In genomic region chr6:128577301-128577700, GRCm38 (mm10) we compare ENCODE assay signal across 27 mouse cellular contexts. TPM values are rescaled to one million over a fixed set of nuclear protein-coding genes. Genes with fewer than 3 reads are reported as not detected.
DNase-seq lines count a peak whose midpoint lies in the region; ATAC-seq and TF ChIP-seq lines count a peak whose summit lies in the region.
"Had no signal": no experiment of that assay in that cellular context is flagged by ENCODE, and none has a peak within 500 bp of the region (broad histone marks: within the 10 kb centered on the region; RNA-seq: fewer than 3 reads in every experiment).

No protein-coding gene starts in this region.

- 75% methylated on average over 9 of the region's 9 CpGs for WGBS in liver, adult 2 months
- WGBS in liver, postnatal 0 days (ENCODE audit: insufficient replicate concordance) = 79% methylated on average over 9 of the region's 9 CpGs
- 88% methylated on average over 9 of the region's 9 CpGs for WGBS in neural tube, embryonic 15.5 days

- TF ChIP-seq EP300 in liver, postnatal 0 days (IDR thresholded peaks at IDR 0.05; ENCODE audit: low read depth) = no peak

- TF ChIP-seq POLR2A in liver, adult 2 months (IDR thresholded peaks at IDR 0.05; ENCODE audit: extremely low read depth, insufficient read depth, low read length) = no peak

- no peak for TF ChIP-seq CTCF in liver, adult 2 months (IDR thresholded peaks at IDR 0.05; ENCODE audit: low read depth, low read length)
- TF ChIP-seq CTCF in liver, postnatal 0 days (IDR thresholded peaks at IDR 0.05; ENCODE audit: low read depth) = no peak

- no peak overlapping the region for H3K9ac ChIP-seq in liver, adult 2 months (ENCODE audit: low read depth, low read length)
- no peak overlapping the region for H3K9ac ChIP-seq in liver, postnatal 0 days (replicated peaks)
- H3K9ac ChIP-seq in neural tube, embryonic 15.5 days (replicated peaks) = no peak overlapping the region
- H3K9ac ChIP-seq: embryonic facial prominence, embryonic 12.5 days; embryonic facial prominence, embryonic 15.5 days; forebrain, embryonic 13.5 days; forebrain, embryonic 15.5 days; forebrain, postnatal 0 days had no signal

- H3K4me2 ChIP-seq in liver, postnatal 0 days (ENCODE audit: low read depth, low read length) = no peak overlapping the region
- no peak overlapping the region for H3K4me2 ChIP-seq in neural tube, embryonic 15.5 days
- H3K4me2 ChIP-seq: embryonic facial prominence, embryonic 12.5 days; embryonic facial prominence, embryonic 15.5 days; forebrain, embryonic 13.5 days; forebrain, embryonic 15.5 days had no signal

- no peak overlapping the region for H3K27ac ChIP-seq in liver, adult 2 months (replicated peaks; ENCODE audit: insufficient read depth, low read depth, low read length)
- H3K27ac ChIP-seq in liver, postnatal 0 days (ENCODE audit: low read depth) = no peak overlapping the region
- H3K27ac ChIP-seq in neural tube, embryonic 15.5 days (replicated peaks) = no peak overlapping the region
- H3K27ac ChIP-seq: embryonic facial prominence, embryonic 12.5 days; embryonic facial prominence, embryonic 15.5 days; forebrain, embryonic 13.5 days; forebrain, embryonic 15.5 days had no signal

- H3K36me3 ChIP-seq in liver, adult 2 months (ENCODE audit: control insufficient read depth, insufficient read depth, low read length) = no peaks in the 10 kb centered on the region
- H3K36me3 ChIP-seq in liver, postnatal 0 days (replicated peaks; ENCODE audit: insufficient read depth, low read length) = no peaks in the 10 kb centered on the region
- no peaks in the 10 kb centered on the region for H3K36me3 ChIP-seq in neural tube, embryonic 15.5 days
- H3K36me3 ChIP-seq: embryonic facial prominence, embryonic 12.5 days; embryonic facial prominence, embryonic 15.5 days; forebrain, embryonic 15.5 days had no signal

- no peak for ATAC-seq in liver, postnatal 0 days
- ATAC-seq in neural tube, embryonic 15.5 days (ENCODE audit: low FRiP score) = no peak
- ATAC-seq: forebrain, embryonic 13.5 days; forebrain, embryonic 15.5 days; forebrain, postnatal 0 days had no signal

- H3K9me3 ChIP-seq in liver, postnatal 0 days (ENCODE audit: low read length) = no peaks in the 10 kb centered on the region
- no peaks in the 10 kb centered on the region for H3K9me3 ChIP-seq in neural tube, embryonic 15.5 days (replicated peaks)
- H3K9me3 ChIP-seq: embryonic facial prominence, embryonic 12.5 days; embryonic facial prominence, embryonic 15.5 days; forebrain, embryonic 13.5 days; forebrain, embryonic 15.5 days had no signal

- no peaks in the 10 kb centered on the region for H3K4me1 ChIP-seq in liver, adult 2 months (ENCODE audit: control insufficient read depth, insufficient read depth, low read length)
- no peaks in the 10 kb centered on the region for H3K4me1 ChIP-seq in liver, postnatal 0 days (ENCODE audit: insufficient read depth)
- no peaks in the 10 kb centered on the region for H3K4me1 ChIP-seq in neural tube, embryonic 15.5 days
- H3K4me1 ChIP-seq: embryonic facial prominence, embryonic 12.5 days; embryonic facial prominence, embryonic 15.5 days; forebrain, embryonic 13.5 days; forebrain, embryonic 15.5 days had no signal

- no peaks in the 10 kb centered on the region for H3K27me3 ChIP-seq in liver, adult 2 months (ENCODE audit: control insufficient read depth, insufficient read depth, low read length)
- no peaks in the 10 kb centered on the region for H3K27me3 ChIP-seq in liver, postnatal 0 days (ENCODE audit: insufficient read depth, low read length)
- no peaks in the 10 kb centered on the region for H3K27me3 ChIP-seq in neural tube, embryonic 15.5 days (replicated peaks)
- H3K27me3 ChIP-seq: embryonic facial prominence, embryonic 12.5 days; embryonic facial prominence, embryonic 15.5 days; forebrain, embryonic 13.5 days; forebrain, embryonic 15.5 days had no signal

- no peak overlapping the region for H3K4me3 ChIP-seq in liver, adult 2 months (ENCODE audit: insufficient read depth, low read depth, low read length)
- H3K4me3 ChIP-seq in liver, postnatal 0 days (ENCODE audit: low read depth, low read length) = no peak overlapping the region
- H3K4me3 ChIP-seq in neural tube, embryonic 15.5 days (replicated peaks) = no peak overlapping the region
- H3K4me3 ChIP-seq: embryonic facial prominence, embryonic 12.5 days; embryonic facial prominence, embryonic 15.5 days; erythroblast, embryonic 14.5 days; forebrain, embryonic 13.5 days; forebrain, embryonic 15.5 days had no signal

- DNase-seq in liver, adult 2 months (ENCODE audit: extremely low read depth, low read depth, low spot score) = peak; percentile 20
- no peak for DNase-seq in liver, postnatal 0 days
- DNase-seq in fat pad, adult 2 months (ENCODE audit: extremely low read depth, low read depth, low spot score) = peak; percentile 92
- DNase-seq in gonadal fat pad, adult 2 months (ENCODE audit: low read depth) = peak; percentile 92
- DNase-seq: adrenal gland, adult 2 months; adrenal gland, postnatal 10 days; adrenal gland, postnatal 25 days; cerebellum, adult 11 months; cerebellum, adult 18-20 months; cerebellum, adult 8-10 months; cerebellum, adult 9-11 months; cerebellum, postnatal 14 days; cerebellum, postnatal 36 days; embryo, embryonic 11 days; forebrain, postnatal 0 days had no signal

- H3K79me2 ChIP-seq in liver, adult 2 months (ENCODE audit: control insufficient read depth, insufficient read depth, low read length) = no peaks in the 10 kb centered on the region

RNA-seq across cellular contexts. Expression of gene A2ml1, which starts 4.1 kb away (rescaled TPM):
- total RNA-seq in liver, adult 2 months (2014; rRNA removed) = 3.8 and 8.8 TPM in 2 replicates
- 3.7 and 7.5 TPM in 2 replicates for polyA plus RNA-seq in liver, adult 2 months (2012; rRNA removed)
- polyA plus RNA-seq in liver, postnatal 0 days (2015; fragmentation: Nextera tagmentation; extraction: Ambion mirVana) = 29.7 and 30.6 TPM in 2 replicates
- polyA plus RNA-seq in gonadal fat pad, adult 2 months (2012; rRNA removed) = 17.2 and 17.6 TPM in 2 replicates
- polyA plus RNA-seq in neural tube, embryonic 15.5 days (2015; fragmentation: Nextera tagmentation; extraction: Ambion mirVana) = 3.5 and 4.8 TPM in 2 replicates
- total RNA-seq: adrenal gland, adult 2 months; adrenal gland, postnatal 25 days; common myeloid progenitor, adult 5-6 weeks; ES-E14 had no signal
- polyA plus RNA-seq: adrenal gland, adult 2 months; C2C12; erythroblast, embryonic 14.5 days; forebrain, embryonic 11.5 days had no signal

RNA-seq across cellular contexts. Expression of gene Klrb1a, which starts 46.0 kb away (rescaled TPM):
- not detected in 2 replicates for total RNA-seq in liver, adult 2 months (2014; rRNA removed)
- not detected in 2 replicates for polyA plus RNA-seq in liver, adult 2 months (2012; rRNA removed)
- 0.15 and 0.36 TPM in 2 replicates for polyA plus RNA-seq in liver, postnatal 0 days (2015; fragmentation: Nextera tagmentation; extraction: Ambion mirVana)
- polyA plus RNA-seq in gonadal fat pad, adult 2 months (2012; rRNA removed) = 29.6 and 31.2 TPM in 2 replicates
- polyA plus RNA-seq in neural tube, embryonic 15.5 days (2015; fragmentation: Nextera tagmentation; extraction: Ambion mirVana) = 0.70 TPM in 1 of 2 replicates, not detected in the other
- total RNA-seq: adrenal gland, adult 2 months; adrenal gland, postnatal 25 days; adrenal gland, postnatal 4 days; common myeloid progenitor, adult 5-6 weeks; ES-E14; forebrain, postnatal 0 days; MEL had no signal
- polyA plus RNA-seq: C2C12; embryonic facial prominence, embryonic 12.5 days; embryonic facial prominence, embryonic 15.5 days; erythroblast, embryonic 14.5 days; forebrain, embryonic 11.5 days; forebrain, embryonic 13.5 days; forebrain, embryonic 15.5 days; forebrain, postnatal 0 days had no signal

RNA-seq across cellular contexts. Expression of gene Pzp, which starts 50.8 kb away (rescaled TPM):
- 1,917 and 2,554 TPM in 2 replicates for total RNA-seq in liver, adult 2 months (2014; rRNA removed)
- polyA plus RNA-seq in liver, adult 2 months (2012; rRNA removed) = 1,366 and 1,553 TPM in 2 replicates
- 1,244 and 1,400 TPM in 2 replicates for polyA plus RNA-seq in liver, postnatal 0 days (2015; fragmentation: Nextera tagmentation; extraction: Ambion mirVana)
- 1.4 and 4.0 TPM in 2 replicates for polyA plus RNA-seq in gonadal fat pad, adult 2 months (2012; rRNA removed)
- 0.09 and 0.47 TPM in 2 replicates for polyA plus RNA-seq in neural tube, embryonic 15.5 days (2015; fragmentation: Nextera tagmentation; extraction: Ambion mirVana)
- total RNA-seq: common myeloid progenitor, adult 5-6 weeks; forebrain, postnatal 0 days; MEL had no signal
- polyA plus RNA-seq: C2C12; embryonic facial prominence, embryonic 12.5 days; forebrain, embryonic 13.5 days; forebrain, embryonic 15.5 days; forebrain, postnatal 0 days had no signal

Comparison
In these comparisons a context has a peak if more than half of its experiments do, and no peak if none do; other contexts are left out.
1. RNA of gene Klrb1a, which starts 46.0 kb away (polyA plus RNA-seq): 29.6 to 31.2 TPM in gonadal fat pad, adult 2 months; 0.15 to 0.36 TPM in liver, postnatal 0 days, not detected in liver, adult 2 months and 0.70 TPM in neural tube, embryonic 15.5 days; every median in the first group is over 10 times any median in the second.
2. RNA of gene Pzp, which starts 50.8 kb away (polyA plus RNA-seq): 1,366 to 1,553 TPM in liver, adult 2 months and 1,244 to 1,400 TPM in liver, postnatal 0 days; 1.4 to 4.0 TPM in gonadal fat pad, adult 2 months and 0.09 to 0.47 TPM in neural tube, embryonic 15.5 days; every median in the first group is over 100 times any median in the second.